Mouse (Mus musculus) lung, postnatal 0 days (tissue): ENCODE data around the gene Nup93. TPM values are rescaled to one million over a fixed set of nuclear protein-coding genes. Genes with fewer than 3 reads are reported as not detected.

Experiments used
- ATAC-seq: fragments of 200-750 bp; cut with Nextera tagmentation; 2 replicates; pipeline ENCODE4 v1.8.0; 2017; ENCODE audit warnings: moderate library complexity
- DNase-seq: peaks from one replicate; pipeline ENCODE4 v3.0.0-alpha.2; 2016; ENCODE audit warnings: low spot score
- H3K27ac ChIP-seq: fragments of 300-500 bp; sonication (generic); 2 replicates; pipeline ENCODE4 v1.5.1; 2014; ENCODE audit warnings: antibody characterized with exemption, mild to moderate bottlenecking, low read length, mixed read lengths
- H3K27me3 ChIP-seq: fragments of 300-500 bp; sonication (generic); replicated peaks from 2 replicates; pipeline ENCODE4 v1.6.1; 2014; ENCODE audit warnings: low read length, mixed read lengths; ENCODE audit not compliant: insufficient read depth
- H3K36me3 ChIP-seq: fragments of 300-500 bp; sonication (generic); 2 replicates; pipeline ENCODE4 v1.6.1; 2014; ENCODE audit warnings: low read length, mixed read lengths; ENCODE audit not compliant: insufficient read depth
- H3K4me1 ChIP-seq: fragments of 300-500 bp; sonication (generic); 2 replicates; pipeline ENCODE4 v1.6.1; 2014; ENCODE audit warnings: antibody characterized with exemption, low read depth, low read length, mixed read lengths; ENCODE audit not compliant: insufficient read depth
- H3K4me2 ChIP-seq: fragments of 300-500 bp; sonication (generic); replicated peaks from 2 replicates; pipeline ENCODE4 v1.6.1; 2014; ENCODE audit warnings: low read depth, mild to moderate bottlenecking, low read length, moderate library complexity, mixed read lengths
- H3K4me3 ChIP-seq: fragments of 300-500 bp; sonication (generic); 2 replicates; pipeline ENCODE4 v1.5.1; 2014; ENCODE audit warnings: low read depth, low read length
- H3K9ac ChIP-seq: fragments of 300-500 bp; sonication (generic); replicated peaks from 2 replicates; pipeline ENCODE4 v1.6.1; 2014; ENCODE audit warnings: low read depth, mild to moderate bottlenecking
- H3K9me3 ChIP-seq: fragments of 300-500 bp; sonication (generic); 2 replicates; pipeline ENCODE4 v1.6.1; 2016; ENCODE audit warnings: low read length, mixed read lengths
- CTCF ChIP-seq: IDR thresholded peaks from 2 replicates; pipeline ENCODE4 v1.5.1; 2016; ENCODE audit warnings: antibody characterized with exemption, mild to moderate bottlenecking
- EP300 ChIP-seq: IDR thresholded peaks from 2 replicates; pipeline ENCODE4 v1.6.1; 2016; ENCODE audit warnings: antibody characterized with exemption, mild to moderate bottlenecking, control low read depth
- WGBS: fragments of 180-500 bp; shearing (Covaris S2); extraction: QIAGEN DNeasy Blood & Tissue Kit; methylation state at CpG from one replicate; pipeline ENCODE4 v1.1.7; 2014; 5-methylcytosine and 5-hydroxymethylcytosine counted together
- microRNA counts: library from miRNA; unstranded; fragments of <30 nt; microRNA quantifications from one replicate; lab custom pipeline; 2015
- microRNA-seq: library from miRNA; unstranded; fragments of <30 nt; microRNA quantifications from one replicate; pipeline ENCODE4, GENCODE M21; 2016
- polyA plus RNA-seq: library from polyadenylated mRNA; unstranded; fragments of >200 nt; fragmentation: Nextera tagmentation; extraction: Ambion mirVana; gene quantifications from 2 replicates; pipeline ENCODE4 v1.2.1, GENCODE M21; 2015

Gene Nup93
- polyA plus RNA-seq, 1 experiment from 2014 or later = 26.7 TPM

DNA sequence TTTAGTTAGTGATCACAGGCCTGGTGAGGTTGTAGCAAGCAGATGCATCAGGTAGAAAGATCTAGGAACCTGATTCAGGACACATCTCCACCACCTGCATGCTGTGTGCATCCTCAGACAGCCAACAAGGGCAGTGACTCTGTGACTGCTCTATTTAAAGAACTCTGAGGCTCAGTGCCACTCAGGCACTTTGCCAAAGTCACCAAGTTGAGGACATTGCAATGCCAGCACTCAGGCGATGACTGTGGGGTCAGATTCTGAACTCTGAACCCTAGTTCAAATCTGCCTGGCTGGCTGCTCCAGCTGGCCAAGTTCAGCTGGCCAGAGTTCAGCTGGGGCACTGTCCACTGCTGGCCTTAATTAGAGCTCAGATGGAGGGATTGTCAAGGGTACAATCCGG, 149.5 kb downstream of the Nup93 start:
- H3K9me3 ChIP-seq = no peaks in the 10 kb centered on the region
- ATAC-seq (0 out of 2 replicates have a peak, but pooled peaks have one; percentile 16), DNase-seq (peak; percentile 46)
- TF ChIP-seq CTCF (no peak), EP300 (no peak; the same call in 1 of the 2 replicates)
- no peaks in the 10 kb centered on the region for H3K36me3 ChIP-seq
- no peak overlapping the region for H3K9ac ChIP-seq
- 0 out of 2 replicates have a peak overlapping the region, but pooled peaks have one; percentile 1 for H3K4me2 ChIP-seq
- H3K4me3 ChIP-seq = no peak overlapping the region
- 31% methylated on average over 2 of the region's 2 CpGs for WGBS
- peak overlapping the region; percentile 93 for H3K27ac ChIP-seq
- no peaks in the 10 kb centered on the region for H3K27me3 ChIP-seq
- H3K4me1 ChIP-seq = peaks cover 21% of the 10 kb centered on the region

GRCm38 (mm10) chr8:94364686-94365312, 150.4 kb downstream of the Nup93 start:
- no peak overlapping the region for H3K27ac ChIP-seq

DNA sequence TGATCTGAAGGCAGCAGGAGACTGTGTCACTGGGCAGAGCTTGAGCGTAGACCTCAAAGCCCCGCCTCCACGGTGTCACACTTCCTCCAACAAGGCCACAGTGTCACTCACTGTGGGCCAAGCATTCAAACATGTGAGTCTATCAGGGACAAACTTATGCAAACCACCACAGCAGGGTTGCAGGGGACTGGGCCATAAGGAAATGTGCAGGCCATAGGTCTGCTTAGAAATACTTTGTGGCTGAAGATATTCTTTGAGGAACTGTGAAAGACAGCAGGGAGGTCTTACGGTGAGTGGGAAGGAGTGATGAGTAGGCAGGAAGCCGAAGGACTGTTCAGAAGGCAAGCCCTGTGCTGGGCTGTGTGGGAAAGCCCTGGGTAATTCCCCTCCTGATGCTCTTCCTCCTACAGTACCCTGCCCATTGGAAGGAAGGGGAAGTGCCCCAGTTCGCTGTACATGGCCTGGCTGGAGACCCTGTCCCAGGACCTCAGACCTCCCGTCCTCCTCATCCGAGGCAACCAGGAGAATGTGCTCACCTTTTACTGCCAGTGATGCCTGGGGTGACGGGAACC, 151.1 kb downstream of the Nup93 start:
- DNase-seq = no peak
- Histone ChIP-seq H3K9me3 (no peaks in the 10 kb centered on the region), H3K4me3 (no peak overlapping the region), H3K27me3 (no peaks in the 10 kb centered on the region), H3K36me3 (no peaks in the 10 kb centered on the region), H3K4me2 (no peak overlapping the region), H3K4me1 (peaks cover 19% of the 10 kb centered on the region), H3K9ac (no peak overlapping the region), H3K27ac (no peak overlapping the region)
- TF ChIP-seq EP300 (no peak), CTCF (no peak)
- 80% methylated on average over 9 of the region's 9 CpGs for WGBS
- peak; percentile 5; the same call in 1 of the 2 replicates for ATAC-seq

More at GRCm38 (mm10) chr8:94364686-94365312, 150.4 kb downstream of the Nup93 start:
- H3K9me3 ChIP-seq = no peaks in the 10 kb centered on the region
- 78% methylated on average over 6 of the region's 6 CpGs for WGBS
- H3K27me3 ChIP-seq = no peaks in the 10 kb centered on the region
- TF ChIP-seq EP300 (no peak), CTCF (no peak)
- ATAC-seq (no peak), DNase-seq (no peak)
- no peak overlapping the region for H3K4me3 ChIP-seq
- H3K4me1 ChIP-seq = peaks cover 19% of the 10 kb centered on the region
- no peak overlapping the region for H3K4me2 ChIP-seq
- no peak overlapping the region for H3K9ac ChIP-seq
- H3K36me3 ChIP-seq = no peaks in the 10 kb centered on the region

MicroRNA genes within 50 kb of the gene (microRNA counts, 519-probe panel; counts per million panel counts)
- 3,979 counts per million, percentile 35 among the panel's probes with 10 or more counts for microRNA mmu-miR-138 (lab: Ali Mortazavi, UCI)

Small RNA genes within 50 kb of the gene (microRNA-seq; reads per million reads assigned to microRNA genes)
- gene Mir138-2 = 18.9 reads per million, percentile 29 among the genes with 10 or more reads in this experiment

Other genes with a start within 250 kb of the Nup93 start
- 57.4 and 61.6 TPM in 2 replicates for gene Amfr, start 201.7 kb upstream of the Nup93 start, polyA plus RNA-seq
- 53.9 and 55.0 TPM in 2 replicates for gene Nudt21, start 177.5 kb upstream of the Nup93 start, polyA plus RNA-seq
- gene Ogfod1, start 177.4 kb upstream of the Nup93 start, polyA plus RNA-seq = 6.1 and 7.0 TPM in 2 replicates
- gene Bbs2, start 115.6 kb upstream of the Nup93 start, polyA plus RNA-seq = 7.3 and 9.5 TPM in 2 replicates
- not detected in 2 replicates for gene Mt4, start 77.4 kb upstream of the Nup93 start, polyA plus RNA-seq
- gene Mt3, start 62.0 kb upstream of the Nup93 start, polyA plus RNA-seq = 2.6 TPM in 2 replicates
- 143 and 159 TPM in 2 replicates for gene Mt2, start 41.9 kb upstream of the Nup93 start, polyA plus RNA-seq
- 836 and 858 TPM in 2 replicates for gene Mt1, start 35.5 kb upstream of the Nup93 start, polyA plus RNA-seq
- 0.11 and 0.12 TPM in 2 replicates for gene Slc12a3, start 114.6 kb downstream of the Nup93 start, polyA plus RNA-seq
- gene Herpud1, start 171.9 kb downstream of the Nup93 start, polyA plus RNA-seq = 179 and 217 TPM in 2 replicates
- 0.31 and 0.42 TPM in 2 replicates for gene Nlrc5, start 219.8 kb downstream of the Nup93 start, polyA plus RNA-seq